Mouse (Mus musculus): Measurements from ENCODE around the gene Lhfp. TPM values are rescaled to one million over a fixed set of nuclear protein-coding genes. Genes with fewer than 3 reads are reported as not detected.

The Lhfp gene
- total RNA-seq, 2 experiments from 2014 or later: 0.34 to 2.1 TPM

- no peak for ATAC-seq (replicated peaks; ENCODE audit: low FRiP score, poor library complexity, severe bottlenecking)
Measured at GRCm38 (mm10) chr3:53040593-53041410, 526 bp upstream of the Lhfp start.

DNA sequence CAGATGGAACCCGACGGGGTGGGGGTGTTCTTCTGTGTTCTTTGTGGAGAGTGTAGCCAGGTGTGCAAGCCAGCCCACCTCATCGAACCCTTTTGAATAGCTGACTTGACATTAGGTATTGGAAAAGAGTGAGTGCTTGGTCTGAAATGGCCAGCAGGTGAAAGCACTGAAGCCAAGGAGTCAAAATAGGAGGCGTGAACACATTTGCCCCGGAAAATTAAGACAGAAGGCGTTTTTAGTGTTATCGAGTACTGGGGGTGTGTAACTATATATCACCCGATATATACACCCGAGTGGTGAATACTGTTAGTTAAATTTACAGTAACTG is 876 bp downstream of the Lhfp start:
- no peak for ATAC-seq (replicated peaks; ENCODE audit: low FRiP score, poor library complexity, severe bottlenecking)

DNA sequence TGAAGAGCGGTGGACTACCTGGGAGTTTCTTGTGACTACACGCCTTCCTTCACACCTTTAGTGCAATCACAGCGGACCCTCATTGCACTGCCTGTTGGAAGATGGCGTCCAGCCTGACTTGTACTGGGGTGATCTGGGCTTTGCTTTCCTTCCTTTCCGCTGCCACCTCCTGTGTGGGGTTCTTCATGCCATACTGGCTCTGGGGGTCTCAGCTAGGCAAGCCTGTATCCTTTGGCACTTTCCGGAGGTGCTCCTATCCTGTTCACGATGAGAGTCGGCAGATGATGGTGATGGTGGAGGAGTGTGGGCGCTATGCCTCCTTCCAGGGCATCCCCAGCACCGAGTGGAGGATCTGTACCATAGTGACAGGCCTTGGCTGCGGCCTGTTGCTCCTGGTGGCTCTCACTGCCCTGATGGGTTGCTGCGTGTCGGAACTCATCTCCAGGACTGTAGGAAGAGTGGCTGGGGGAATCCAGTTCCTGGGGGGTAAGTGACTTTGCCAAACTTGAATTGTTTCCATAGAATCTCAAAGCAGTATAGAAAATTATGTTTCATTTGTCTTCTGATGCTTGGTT is 2.0 kb downstream of the Lhfp start:
- no peak for ATAC-seq (replicated peaks; ENCODE audit: low FRiP score, poor library complexity, severe bottlenecking)

GRCm38 (mm10) chr3:53044238-53044637 is 2.9 kb downstream of the Lhfp start:
- no peak for ATAC-seq (replicated peaks; ENCODE audit: low FRiP score, poor library complexity, severe bottlenecking)

DNA sequence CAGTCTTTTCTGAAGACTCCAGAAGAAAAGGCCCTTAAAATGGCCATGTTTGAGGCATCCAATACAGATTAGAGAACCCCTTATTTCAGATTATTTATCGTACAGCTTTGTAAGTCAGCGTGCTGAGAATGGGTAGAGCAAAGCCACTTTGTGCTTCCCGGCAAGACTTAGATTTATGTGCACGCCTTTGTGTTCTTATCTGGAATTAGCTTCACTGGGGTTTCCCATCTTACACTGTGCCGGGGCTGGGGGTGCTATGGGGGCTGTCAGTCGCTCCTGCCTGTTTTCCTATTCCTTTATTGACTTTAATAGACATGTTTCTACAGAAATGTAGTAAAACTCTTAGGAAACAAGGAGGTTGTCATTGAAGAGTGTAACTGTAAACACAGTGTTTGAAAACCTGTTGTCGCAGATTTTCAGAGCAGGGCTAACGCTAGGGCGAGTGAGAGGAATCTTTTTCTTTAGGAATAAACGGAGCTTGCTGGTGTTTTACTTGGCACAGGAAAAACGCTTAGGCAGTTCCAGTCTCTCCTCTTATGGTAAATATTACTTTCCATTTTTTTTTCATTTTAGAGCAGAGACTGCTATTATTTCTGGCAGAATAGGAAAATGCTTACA is 3.5 kb downstream of the Lhfp start:
- ATAC-seq (replicated peaks; ENCODE audit: low FRiP score, poor library complexity, severe bottlenecking): no peak

- no peak for ATAC-seq (replicated peaks; ENCODE audit: low FRiP score, poor library complexity, severe bottlenecking)
Measured at GRCm38 (mm10) chr3:53045697-53046096, 4.4 kb downstream of the Lhfp start.

DNA sequence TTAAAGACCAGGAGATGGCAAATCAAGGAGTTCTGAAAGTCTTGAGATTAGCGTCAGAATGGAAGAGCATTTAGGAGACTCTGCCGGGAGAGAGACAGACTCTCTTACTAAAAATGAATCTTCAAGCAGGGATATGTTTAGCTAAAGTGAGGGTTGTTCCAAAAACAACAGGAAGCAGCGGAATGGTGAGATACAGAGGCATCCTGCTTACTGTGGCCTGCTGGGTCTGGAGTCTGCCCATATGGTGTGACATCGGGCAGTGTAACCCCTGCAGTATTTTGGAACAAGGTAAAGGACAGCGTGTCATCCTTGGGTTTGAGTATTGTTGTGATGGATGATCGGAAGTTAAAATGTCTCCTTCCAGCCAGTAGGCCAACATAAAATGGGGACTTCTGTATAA is 5.0 kb downstream of the Lhfp start:
- ATAC-seq (replicated peaks; ENCODE audit: low FRiP score, poor library complexity, severe bottlenecking): no peak

DNA sequence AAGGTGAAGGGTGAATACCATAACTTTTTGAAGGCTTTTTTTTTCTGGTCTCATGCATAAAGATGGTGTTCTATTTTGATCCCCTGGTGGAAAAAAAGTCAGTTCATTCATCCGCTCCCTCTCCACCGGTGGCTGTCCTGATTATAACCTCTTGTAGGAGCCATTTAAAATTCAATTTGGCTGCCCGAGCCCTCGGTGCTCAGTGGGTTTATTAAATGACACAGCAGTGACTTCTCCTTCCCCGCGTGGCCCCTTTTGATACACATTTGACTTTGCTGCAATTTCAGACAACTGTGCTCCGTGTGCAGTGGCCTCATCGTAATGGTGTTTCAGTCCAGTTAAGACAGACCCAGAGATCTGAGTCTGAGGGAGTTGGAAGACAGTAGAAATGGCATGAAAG is 11.1 kb downstream of the Lhfp start:
- ATAC-seq (replicated peaks; ENCODE audit: low FRiP score, poor library complexity, severe bottlenecking): no peak

- ATAC-seq (replicated peaks; ENCODE audit: low FRiP score, poor library complexity, severe bottlenecking): no peak
Measured at GRCm38 (mm10) chr3:53056430-53056829, 15.1 kb downstream of the Lhfp start.

DNA sequence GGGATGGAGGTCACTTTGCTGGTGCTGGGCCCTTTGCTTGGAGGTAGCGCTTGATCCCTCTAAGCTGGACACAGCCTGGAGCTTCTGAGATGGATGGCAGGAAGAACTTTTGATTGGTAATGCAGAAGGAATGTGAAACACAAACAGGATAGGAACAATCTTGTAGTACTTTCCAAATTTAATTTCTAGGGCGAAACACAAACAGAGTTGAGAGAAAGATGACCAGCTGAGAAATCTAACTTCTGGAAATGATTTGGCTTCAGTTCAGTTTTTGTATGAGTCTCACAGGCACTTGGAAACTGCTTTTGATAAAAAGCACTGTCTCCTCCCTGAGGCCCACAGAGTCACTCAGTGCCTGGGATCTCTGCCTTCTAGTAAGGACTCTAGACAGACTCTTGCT is 18.6 kb downstream of the Lhfp start:
- no peak for ATAC-seq (replicated peaks; ENCODE audit: low FRiP score, poor library complexity, severe bottlenecking)

GRCm38 (mm10) chr3:53063423-53064147 is 22.3 kb downstream of the Lhfp start:
- ATAC-seq (replicated peaks; ENCODE audit: low FRiP score, poor library complexity, severe bottlenecking): no peak

GRCm38 (mm10) chr3:53065267-53066094 is 24.2 kb downstream of the Lhfp start:
- no peak for ATAC-seq (replicated peaks; ENCODE audit: low FRiP score, poor library complexity, severe bottlenecking)

- no peak for ATAC-seq (replicated peaks; ENCODE audit: low FRiP score, poor library complexity, severe bottlenecking)
Measured at GRCm38 (mm10) chr3:53066095-53066372, 24.7 kb downstream of the Lhfp start.

GRCm38 (mm10) chr3:53068399-53068798 is 27.1 kb downstream of the Lhfp start:
- no peak for ATAC-seq (replicated peaks; ENCODE audit: low FRiP score, poor library complexity, severe bottlenecking)

DNA sequence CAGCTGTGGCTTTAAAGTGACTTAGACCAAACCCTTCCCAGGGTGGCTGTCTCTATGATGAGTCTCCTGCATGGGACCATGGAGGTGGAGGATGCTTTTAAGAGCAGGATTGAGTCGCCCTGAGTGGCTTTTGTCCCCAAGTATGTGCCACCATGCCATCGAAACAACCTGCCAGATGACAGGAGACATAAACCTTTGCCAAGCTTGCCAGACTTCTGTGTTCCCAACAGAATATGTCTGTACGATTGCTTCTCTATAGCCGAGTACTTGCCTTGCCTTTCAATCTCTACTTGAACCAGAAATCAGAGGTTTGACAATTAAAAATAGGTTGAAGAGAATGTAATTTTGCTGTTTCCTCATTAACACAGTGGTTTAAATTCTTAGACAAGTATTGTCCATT is 32.9 kb downstream of the Lhfp start:
- ATAC-seq (replicated peaks; ENCODE audit: low FRiP score, poor library complexity, severe bottlenecking): no peak

DNA sequence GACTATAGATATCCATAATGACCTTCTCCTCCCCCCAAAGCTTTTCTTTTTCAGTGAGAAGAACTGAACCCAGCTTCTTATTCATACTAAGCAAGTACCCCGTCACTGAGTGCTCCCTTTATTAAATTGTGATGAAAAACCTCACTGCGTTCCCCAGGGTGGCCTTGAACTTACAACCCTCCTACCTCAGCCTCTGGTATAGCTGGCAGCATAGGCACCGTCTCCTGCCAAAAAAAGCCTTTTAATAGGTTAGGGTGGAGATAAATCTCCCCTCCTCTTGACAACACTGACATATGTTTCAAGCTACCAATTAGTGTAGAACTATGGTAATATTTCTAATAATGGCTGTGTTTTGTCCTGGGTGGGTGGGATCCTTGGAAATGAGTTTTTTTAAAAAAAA is 33.4 kb downstream of the Lhfp start:
- no peak for ATAC-seq (replicated peaks; ENCODE audit: low FRiP score, poor library complexity, severe bottlenecking)

GRCm38 (mm10) chr3:53080286-53080685 is 39.0 kb downstream of the Lhfp start:
- ATAC-seq (replicated peaks; ENCODE audit: low FRiP score, poor library complexity, severe bottlenecking): no peak

DNA sequence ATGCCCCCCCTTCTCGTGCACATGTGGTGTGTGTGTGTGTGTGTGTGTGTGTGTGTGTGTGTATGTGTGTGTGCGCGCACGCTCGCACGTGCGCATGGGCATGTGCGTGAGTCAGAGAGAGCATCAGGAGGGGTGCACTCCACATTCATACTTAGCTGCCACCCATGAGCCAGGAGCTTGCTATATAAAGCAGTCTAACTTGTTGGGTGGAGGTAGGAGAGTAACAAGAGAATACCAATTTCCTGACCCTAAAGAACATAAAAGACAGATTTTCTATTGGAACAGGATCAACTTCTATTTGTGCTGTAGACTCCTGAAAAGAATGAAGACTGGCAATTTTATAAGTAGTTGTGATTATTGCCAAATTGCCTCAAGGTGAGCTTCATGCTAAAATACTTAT is 39.4 kb downstream of the Lhfp start:
- ATAC-seq (replicated peaks; ENCODE audit: low FRiP score, poor library complexity, severe bottlenecking): no peak

GRCm38 (mm10) chr3:53083717-53084116 is 42.4 kb downstream of the Lhfp start:
- no peak for ATAC-seq (replicated peaks; ENCODE audit: low FRiP score, poor library complexity, severe bottlenecking)

DNA sequence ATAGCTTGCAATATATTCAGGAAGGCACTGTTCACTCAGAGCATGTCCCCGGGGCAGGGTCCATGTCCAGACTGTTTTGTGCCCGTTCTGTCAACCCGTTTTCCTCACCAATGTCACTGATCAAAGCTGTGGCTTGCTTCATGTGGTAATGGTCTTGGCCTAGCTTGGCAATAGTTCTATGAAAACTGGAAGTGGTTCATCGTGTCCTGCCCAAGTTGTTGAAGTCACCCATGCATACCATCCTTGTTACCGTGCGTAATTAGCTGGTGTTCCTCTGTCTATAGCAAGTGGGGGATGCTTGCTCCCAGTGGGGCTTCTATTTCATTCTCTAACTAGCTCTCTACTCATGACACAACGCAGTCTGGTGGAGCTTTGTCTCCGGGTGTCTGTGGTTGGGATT is 43.5 kb downstream of the Lhfp start:
- ATAC-seq (replicated peaks; ENCODE audit: low FRiP score, poor library complexity, severe bottlenecking): no peak
